Mouse (Mus musculus) ovary, postnatal 10 days (tissue): ENCODE data around the gene Mlx.

ENCODE experiments used
- DNase-seq: peaks from one replicate; pipeline ENCODE4 v3.0.0; 2022; ENCODE audit warnings: low spot score

The Mlx gene

DNA sequence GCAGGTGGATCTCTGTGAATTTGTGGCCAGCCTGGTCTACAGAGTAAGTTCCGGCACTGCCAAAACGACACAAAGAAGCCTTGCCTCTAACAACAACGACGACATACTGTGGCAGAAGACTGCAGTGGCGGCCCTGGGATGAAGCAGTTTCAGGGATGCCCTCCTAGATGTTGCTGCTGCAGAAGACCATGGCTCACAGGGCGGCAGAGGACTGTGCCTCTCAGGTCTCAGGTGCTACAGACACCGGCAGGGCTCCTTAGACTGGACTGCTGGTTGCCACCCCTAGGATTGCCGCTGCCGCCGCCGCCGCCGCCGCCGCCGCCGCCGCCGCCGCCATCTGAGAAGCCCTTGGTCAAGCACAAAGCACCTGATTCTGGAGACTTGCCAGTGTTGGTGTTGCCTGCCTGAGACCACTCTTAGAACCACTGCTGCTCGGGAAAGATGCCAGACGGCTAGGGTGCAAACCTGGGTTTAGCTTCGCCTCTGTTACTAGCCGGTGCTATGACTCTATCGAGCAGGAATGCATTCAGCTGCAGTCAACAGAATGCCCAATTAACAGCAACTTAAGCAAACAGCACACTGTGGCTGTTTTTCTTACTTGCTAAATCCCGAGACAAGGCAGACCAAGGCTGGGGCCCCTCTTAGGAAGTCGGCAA is 53.2 kb downstream of the Mlx start:
- DNase-seq: no peak

DNA sequence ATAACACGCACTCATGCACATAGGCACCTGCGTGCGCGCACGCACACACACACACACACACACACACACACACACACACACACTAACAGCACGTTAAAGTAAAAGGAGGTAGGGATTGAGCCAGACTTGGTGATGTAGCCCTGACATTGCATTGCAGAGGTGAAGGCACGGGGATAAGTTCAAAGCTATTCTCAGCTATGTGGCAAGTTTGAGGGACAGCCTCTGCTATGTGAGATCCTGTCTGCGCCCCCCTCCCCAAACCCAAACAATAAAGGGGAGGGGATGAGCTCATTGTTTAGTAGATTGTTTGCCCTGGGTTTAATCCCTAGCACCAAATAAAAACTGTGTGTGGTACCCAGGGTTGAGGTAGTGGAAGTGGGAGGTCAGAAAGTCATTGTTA is 54.0 kb downstream of the Mlx start:
- no peak for DNase-seq
